Mouse (Mus musculus): Measurements from ENCODE around the gene Dzip1. TPM values are rescaled to one million over a fixed set of nuclear protein-coding genes. Genes with fewer than 3 reads are reported as not detected.

Dzip1 gene
- polyA plus RNA-seq, 1 experiment from 2014 or later = 2.8 TPM

- Histone ChIP-seq H3K9ac (ENCODE audit: low read length) (peak within 1 kb of the TSS; percentile 100), H3K4me1 (replicated peaks; ENCODE audit: control insufficient read depth, insufficient read depth) (peaks cover 6% of the 10 kb centered on the region), H3K27ac (replicated peaks) (peak within 1 kb of the TSS; percentile 98), H3K4me2 (replicated peaks; ENCODE audit: low read depth) (peak within 1 kb of the TSS; percentile 75), H3K36me3 (ENCODE audit: control insufficient read depth, insufficient read depth, low read length) (no peaks in the 10 kb centered on the region; the same call in 1 of the 2 replicates), H3K9me3 (ENCODE audit: control insufficient read depth, low read length) (no peaks in the 10 kb centered on the region), H3K27me3 (ENCODE audit: control insufficient read depth, insufficient read depth, low read length) (no peaks in the 10 kb centered on the region), H3K4me3 (ENCODE audit: low read depth, low read length) (peak within 1 kb of the TSS; percentile 99)
- peak; percentile 50 for TF ChIP-seq EP300 (optimal IDR thresholded peaks at IDR 0.05)
- TF ChIP-seq CTCF (IDR thresholded peaks at IDR 0.05; ENCODE audit: low read depth) = 0 out of 2 replicates have a peak, but pooled peaks have one; percentile 13
- DNase-seq (ENCODE audit: low spot score) (peak; percentile 100), ATAC-seq (ENCODE audit: low FRiP score, low TSS enrichment) (peak; percentile 100)
- WGBS = under 1% methylated on average over 100 of the region's 124 CpGs
Measured at GRCm38 (mm10) chr14:118937533-118938492, 12.6 kb upstream of the Dzip1 start, which contains the start of gene Dnajc3. Gene Dnajc3, plus strand, starts transcription at chr14:118937976.

- WGBS = 38% methylated on average over 4 of the region's 4 CpGs
- Histone ChIP-seq H3K27me3 (ENCODE audit: control insufficient read depth, insufficient read depth, low read length) (no peaks in the 10 kb centered on the region), H3K9ac (ENCODE audit: low read length) (peak overlapping the region; percentile 70), H3K36me3 (ENCODE audit: control insufficient read depth, insufficient read depth, low read length) (no peaks in the 10 kb centered on the region), H3K4me3 (ENCODE audit: low read depth, low read length) (peak overlapping the region; percentile 99), H3K4me1 (replicated peaks; ENCODE audit: control insufficient read depth, insufficient read depth) (peaks cover 4% of the 10 kb centered on the region), H3K27ac (replicated peaks) (peak overlapping the region; percentile 86; the same call in 1 of the 2 replicates), H3K9me3 (ENCODE audit: control insufficient read depth, low read length) (no peaks in the 10 kb centered on the region), H3K4me2 (replicated peaks; ENCODE audit: low read depth) (peak overlapping the region; percentile 75)
- ATAC-seq (ENCODE audit: low FRiP score, low TSS enrichment) (no peak), DNase-seq (ENCODE audit: low spot score) (no peak)
- TF ChIP-seq EP300 (optimal IDR thresholded peaks at IDR 0.05) (no peak), CTCF (IDR thresholded peaks at IDR 0.05; ENCODE audit: low read depth) (no peak)
Measured at GRCm38 (mm10) chr14:118936952-118937351, 11.7 kb upstream of the Dzip1 start.

GRCm38 (mm10) chr14:118936236-118936635 is 11.0 kb upstream of the Dzip1 start:
- no peak overlapping the region for H3K27ac ChIP-seq (replicated peaks)
- H3K9ac ChIP-seq (ENCODE audit: low read length) = no peak overlapping the region
- no peak overlapping the region for H3K4me3 ChIP-seq (ENCODE audit: low read depth, low read length)
- TF ChIP-seq CTCF (IDR thresholded peaks at IDR 0.05; ENCODE audit: low read depth) (no peak), EP300 (optimal IDR thresholded peaks at IDR 0.05) (no peak)
- H3K36me3 ChIP-seq (ENCODE audit: control insufficient read depth, insufficient read depth, low read length) = no peaks in the 10 kb centered on the region
- H3K27me3 ChIP-seq (ENCODE audit: control insufficient read depth, insufficient read depth, low read length) = no peaks in the 10 kb centered on the region
- ATAC-seq (ENCODE audit: low FRiP score, low TSS enrichment) = no peak
- H3K4me1 ChIP-seq (replicated peaks; ENCODE audit: control insufficient read depth, insufficient read depth) = peaks cover 3% of the 10 kb centered on the region; the same call in 1 of the 2 replicates
- DNase-seq (ENCODE audit: low spot score) = no peak
- H3K9me3 ChIP-seq (ENCODE audit: control insufficient read depth, low read length) = no peaks in the 10 kb centered on the region
- H3K4me2 ChIP-seq (replicated peaks; ENCODE audit: low read depth) = no peak overlapping the region
- 60% methylated on average over 3 of the region's 3 CpGs for WGBS

- Histone ChIP-seq H3K4me2 (replicated peaks; ENCODE audit: low read depth) (no peak overlapping the region), H3K36me3 (ENCODE audit: control insufficient read depth, insufficient read depth, low read length) (no peaks in the 10 kb centered on the region), H3K9ac (ENCODE audit: low read length) (no peak overlapping the region), H3K9me3 (ENCODE audit: control insufficient read depth, low read length) (no peaks in the 10 kb centered on the region), H3K27ac (replicated peaks) (no peak overlapping the region), H3K27me3 (ENCODE audit: control insufficient read depth, insufficient read depth, low read length) (no peaks in the 10 kb centered on the region), H3K4me1 (replicated peaks; ENCODE audit: control insufficient read depth, insufficient read depth) (peaks cover 3% of the 10 kb centered on the region; the same call in 1 of the 2 replicates), H3K4me3 (ENCODE audit: low read depth, low read length) (no peak overlapping the region)
- TF ChIP-seq EP300 (optimal IDR thresholded peaks at IDR 0.05) (no peak), CTCF (IDR thresholded peaks at IDR 0.05; ENCODE audit: low read depth) (no peak)
- no peak for ATAC-seq (ENCODE audit: low FRiP score, low TSS enrichment)
- WGBS = 82% methylated on average over 9 of the region's 9 CpGs
- no peak for DNase-seq (ENCODE audit: low spot score)
Measured at GRCm38 (mm10) chr14:118934686-118935085, 9.4 kb upstream of the Dzip1 start.

- Histone ChIP-seq H3K27ac (replicated peaks) (no peak overlapping the region), H3K4me1 (replicated peaks; ENCODE audit: control insufficient read depth, insufficient read depth) (no peaks in the 10 kb centered on the region), H3K9ac (ENCODE audit: low read length) (no peak overlapping the region), H3K4me2 (replicated peaks; ENCODE audit: low read depth) (no peak overlapping the region), H3K9me3 (ENCODE audit: control insufficient read depth, low read length) (no peaks in the 10 kb centered on the region), H3K4me3 (ENCODE audit: low read depth, low read length) (no peak overlapping the region), H3K27me3 (ENCODE audit: control insufficient read depth, insufficient read depth, low read length) (no peaks in the 10 kb centered on the region), H3K36me3 (ENCODE audit: control insufficient read depth, insufficient read depth, low read length) (no peaks in the 10 kb centered on the region)
- DNase-seq (ENCODE audit: low spot score) = no peak
- 62% methylated on average over 8 of the region's 8 CpGs for WGBS
- TF ChIP-seq EP300 (optimal IDR thresholded peaks at IDR 0.05) (no peak), CTCF (IDR thresholded peaks at IDR 0.05; ENCODE audit: low read depth) (no peak)
- no peak for ATAC-seq (ENCODE audit: low FRiP score, low TSS enrichment)
Measured at GRCm38 (mm10) chr14:118932956-118933355, 7.7 kb upstream of the Dzip1 start.

GRCm38 (mm10) chr14:118931181-118931580 is 5.9 kb upstream of the Dzip1 start:
- 54% methylated on average over 2 of the region's 2 CpGs for WGBS
- ATAC-seq (ENCODE audit: low FRiP score, low TSS enrichment) (no peak), DNase-seq (ENCODE audit: low spot score) (no peak)
- no peak overlapping the region for H3K27ac ChIP-seq (replicated peaks)
- no peak overlapping the region for H3K4me3 ChIP-seq (ENCODE audit: low read depth, low read length)
- H3K4me1 ChIP-seq (replicated peaks; ENCODE audit: control insufficient read depth, insufficient read depth) = no peaks in the 10 kb centered on the region
- H3K9me3 ChIP-seq (ENCODE audit: control insufficient read depth, low read length) = no peaks in the 10 kb centered on the region
- no peaks in the 10 kb centered on the region for H3K36me3 ChIP-seq (ENCODE audit: control insufficient read depth, insufficient read depth, low read length)
- no peak for TF ChIP-seq EP300 (optimal IDR thresholded peaks at IDR 0.05)
- no peak for TF ChIP-seq CTCF (IDR thresholded peaks at IDR 0.05; ENCODE audit: low read depth)
- H3K27me3 ChIP-seq (ENCODE audit: control insufficient read depth, insufficient read depth, low read length) = no peaks in the 10 kb centered on the region
- H3K4me2 ChIP-seq (replicated peaks; ENCODE audit: low read depth) = no peak overlapping the region
- H3K9ac ChIP-seq (ENCODE audit: low read length) = no peak overlapping the region

Measured in stomach, postnatal 0 days (tissue).